Mouse (Mus musculus): Measurements from ENCODE around the gene Gm10778. TPM values are rescaled to one million over a fixed set of nuclear protein-coding genes. Genes with fewer than 3 reads are reported as not detected.
A peak's percentile ranks its signal among the peaks of the same experiment; 100 is the strongest.

Gm10778 gene
- polyA plus RNA-seq, 1 experiment from 2014 or later: 8.2 TPM

DNA sequence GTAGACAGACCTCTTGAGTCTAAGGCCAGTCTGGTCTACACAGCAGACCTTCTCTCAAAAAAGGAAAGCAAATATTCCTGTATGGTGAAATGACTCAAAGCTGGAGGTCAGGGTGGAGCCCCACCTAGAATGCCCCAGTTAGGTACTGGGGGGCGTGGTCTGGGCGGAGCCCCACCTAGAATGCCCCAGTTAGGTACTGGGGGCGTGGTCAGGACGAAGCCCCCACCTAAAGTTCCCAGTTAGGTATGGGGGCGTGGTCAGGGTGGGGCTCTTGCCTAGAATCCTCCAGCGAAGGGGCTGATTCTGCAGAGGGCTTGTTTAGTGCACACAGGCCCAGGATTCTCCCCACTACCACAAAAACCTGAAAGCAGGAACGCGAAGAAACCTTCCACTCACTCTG lies 25.4 kb upstream of the Gm10778 start:
- no peak for DNase-seq
- Histone ChIP-seq H3K4me3 (replicated peaks; ENCODE audit: low read depth, low read length) (no peak overlapping the region), H3K36me3 (ENCODE audit: control insufficient read depth, insufficient read depth, low read length) (peaks cover 48% of the 10 kb centered on the region), H3K27ac (replicated peaks; ENCODE audit: low read depth, low read length) (no peak overlapping the region), H3K27me3 (ENCODE audit: control insufficient read depth, insufficient read depth, low read length) (no peaks in the 10 kb centered on the region), H3K9ac (replicated peaks; ENCODE audit: low read length) (no peak overlapping the region), H3K9me3 (ENCODE audit: control insufficient read depth, low read length) (no peaks in the 10 kb centered on the region), H3K4me2 (ENCODE audit: low read length) (no peak overlapping the region), H3K4me1 (ENCODE audit: control insufficient read depth, insufficient read depth, low read length) (peaks cover 7% of the 10 kb centered on the region)
- WGBS: 61% methylated on average over 8 of the region's 8 CpGs
- ATAC-seq (ENCODE audit: low FRiP score, low TSS enrichment): no peak

DNA sequence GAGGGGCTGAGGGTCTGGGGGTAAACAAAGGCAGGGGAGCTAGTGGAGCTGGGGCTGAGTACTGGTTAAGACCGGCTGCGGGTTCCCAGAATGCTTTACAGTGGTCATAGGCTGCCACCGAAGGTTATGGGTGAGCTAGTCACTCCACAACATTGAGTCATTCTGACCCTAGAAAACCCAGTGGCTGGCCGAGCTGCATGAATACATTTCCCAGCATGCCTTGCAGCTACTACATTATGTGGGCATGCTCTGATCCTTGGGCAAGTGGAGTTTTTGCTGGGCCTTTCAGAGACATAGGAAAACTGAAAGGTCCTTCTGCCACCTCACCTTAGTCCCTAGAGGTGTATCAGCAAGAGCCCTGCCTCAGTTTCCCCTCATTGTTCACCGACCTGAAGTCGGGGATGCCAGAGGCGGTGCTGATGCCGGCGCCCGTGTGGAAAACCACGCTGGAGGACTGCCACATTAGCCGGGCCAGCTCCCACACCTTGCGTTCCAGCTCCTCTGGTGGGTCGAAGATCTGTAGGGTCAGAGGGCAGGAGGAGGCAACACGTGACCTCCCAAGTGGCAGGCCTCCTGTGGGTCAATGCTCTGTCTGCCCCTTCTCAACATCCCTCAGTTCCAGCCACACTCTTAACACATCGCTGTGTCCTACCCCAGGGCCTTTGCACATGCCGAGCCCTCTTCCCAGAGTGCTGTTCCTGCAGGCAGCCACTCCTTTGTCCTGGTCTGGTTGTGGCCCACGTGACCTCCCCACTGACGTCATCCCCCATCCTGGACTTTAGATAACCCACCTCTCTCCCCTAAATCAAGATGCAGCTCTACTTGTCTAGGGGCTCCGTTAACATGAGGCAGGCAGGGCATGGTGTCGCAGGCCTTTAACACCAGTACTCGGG lies 22.5 kb upstream of the Gm10778 start:
- Histone ChIP-seq H3K9ac (replicated peaks; ENCODE audit: low read length) (peak overlapping the region; percentile 69; the same call in 1 of the 2 replicates), H3K4me1 (ENCODE audit: control insufficient read depth, insufficient read depth, low read length) (peaks cover 7% of the 10 kb centered on the region), H3K27me3 (ENCODE audit: control insufficient read depth, insufficient read depth, low read length) (no peaks in the 10 kb centered on the region), H3K4me2 (ENCODE audit: low read length) (peak overlapping the region; percentile 82), H3K27ac (replicated peaks; ENCODE audit: low read depth, low read length) (peak overlapping the region; percentile 86), H3K36me3 (ENCODE audit: control insufficient read depth, insufficient read depth, low read length) (peaks cover 44% of the 10 kb centered on the region), H3K9me3 (ENCODE audit: control insufficient read depth, low read length) (no peaks in the 10 kb centered on the region), H3K4me3 (replicated peaks; ENCODE audit: low read depth, low read length) (peak overlapping the region; percentile 64)
- DNase-seq: no peak
- 89% methylated on average over 22 of the region's 22 CpGs for WGBS
- ATAC-seq (ENCODE audit: low FRiP score, low TSS enrichment): no peak

DNA sequence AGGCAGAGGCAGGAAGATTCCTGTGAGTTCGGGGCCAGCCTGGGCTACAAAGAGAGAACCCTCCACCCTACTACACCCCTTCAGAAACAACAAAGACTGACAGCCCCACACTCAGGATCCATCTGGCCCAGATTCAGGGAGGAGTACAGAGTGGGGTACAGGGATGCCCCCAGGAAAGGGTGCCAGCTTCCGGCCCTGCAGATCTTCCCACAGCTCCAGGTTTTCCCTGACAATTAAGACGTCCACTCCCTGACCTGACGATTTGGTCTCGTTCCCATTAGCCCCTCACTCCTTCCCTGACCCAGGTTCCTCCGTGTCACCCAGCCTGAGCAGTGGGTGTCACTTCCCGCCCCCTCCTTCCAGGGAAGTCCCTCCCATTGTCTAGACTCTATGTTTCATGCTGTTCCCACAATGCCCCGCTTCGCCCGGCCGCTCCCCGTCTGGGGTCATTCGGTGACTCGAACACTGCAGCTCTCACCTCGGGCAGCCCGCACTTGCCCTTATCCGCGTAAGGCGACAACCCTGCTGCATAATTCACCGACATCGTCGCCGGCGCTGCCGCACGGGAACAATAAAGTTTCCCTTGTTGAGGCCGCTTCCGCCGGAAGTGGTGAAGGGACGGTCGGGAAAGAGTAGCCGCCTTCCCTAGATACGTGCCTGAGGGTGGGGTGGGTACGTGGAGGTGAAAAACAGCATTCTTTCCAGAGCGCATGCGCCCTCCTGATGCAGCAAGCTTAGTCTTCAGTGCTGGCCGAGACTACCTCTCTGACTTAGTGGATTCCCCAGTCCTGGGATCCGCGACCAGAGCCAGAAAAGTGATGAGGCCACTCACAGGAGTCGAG lies 21.6 kb upstream of the Gm10778 start, which contains the start of gene Sirt6:
Sirt6 (minus strand) TSS at position 804 of the 842 bp plus-strand sequence.
- Histone ChIP-seq H3K27me3 (ENCODE audit: control insufficient read depth, insufficient read depth, low read length) (no peaks in the 10 kb centered on the region), H3K27ac (replicated peaks; ENCODE audit: low read depth, low read length) (peak within 1 kb of the TSS; percentile 86), H3K4me3 (replicated peaks; ENCODE audit: low read depth, low read length) (peak within 1 kb of the TSS; percentile 64), H3K36me3 (ENCODE audit: control insufficient read depth, insufficient read depth, low read length) (peaks cover 37% of the 10 kb centered on the region), H3K4me2 (ENCODE audit: low read length) (peak within 1 kb of the TSS; percentile 82), H3K9ac (replicated peaks; ENCODE audit: low read length) (peak within 1 kb of the TSS; percentile 69), H3K9me3 (ENCODE audit: control insufficient read depth, low read length) (no peaks in the 10 kb centered on the region), H3K4me1 (ENCODE audit: control insufficient read depth, insufficient read depth, low read length) (peaks cover 7% of the 10 kb centered on the region)
- DNase-seq (peak; percentile 98), ATAC-seq (ENCODE audit: low FRiP score, low TSS enrichment) (peak; percentile 89)
- WGBS: 6% methylated on average over 40 of the region's 40 CpGs

DNA sequence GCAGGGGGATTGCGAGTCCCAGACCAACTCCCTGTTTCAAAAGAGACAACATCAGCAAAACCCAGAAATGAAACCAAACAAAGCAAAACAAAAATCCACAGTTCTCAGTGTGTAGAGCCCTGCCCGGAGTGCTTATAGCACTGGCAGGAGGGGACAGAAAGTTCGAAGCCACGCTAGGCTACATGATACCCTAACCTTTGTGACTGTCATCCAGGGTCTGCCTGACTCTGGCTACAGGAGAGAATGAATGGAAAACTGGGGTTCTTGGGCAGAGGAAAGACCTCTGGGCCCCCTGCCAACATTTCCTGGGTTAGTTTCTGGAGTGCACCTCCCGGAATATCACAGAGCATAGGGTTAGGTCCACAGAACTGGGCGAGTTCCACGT lies 21.0 kb upstream of the Gm10778 start:
- Histone ChIP-seq H3K4me1 (ENCODE audit: control insufficient read depth, insufficient read depth, low read length) (peaks cover 7% of the 10 kb centered on the region), H3K9ac (replicated peaks; ENCODE audit: low read length) (peak overlapping the region; percentile 69), H3K9me3 (ENCODE audit: control insufficient read depth, low read length) (no peaks in the 10 kb centered on the region), H3K4me3 (replicated peaks; ENCODE audit: low read depth, low read length) (peak overlapping the region; percentile 64), H3K4me2 (ENCODE audit: low read length) (peak overlapping the region; percentile 82), H3K27ac (replicated peaks; ENCODE audit: low read depth, low read length) (peak overlapping the region; percentile 86), H3K36me3 (ENCODE audit: control insufficient read depth, insufficient read depth, low read length) (peaks cover 31% of the 10 kb centered on the region), H3K27me3 (ENCODE audit: control insufficient read depth, insufficient read depth, low read length) (no peaks in the 10 kb centered on the region)
- WGBS: 59% methylated on average over 7 of the region's 7 CpGs
- DNase-seq: no peak
- ATAC-seq (ENCODE audit: low FRiP score, low TSS enrichment): peak; percentile 44; the same call in 1 of the 2 replicates

DNA sequence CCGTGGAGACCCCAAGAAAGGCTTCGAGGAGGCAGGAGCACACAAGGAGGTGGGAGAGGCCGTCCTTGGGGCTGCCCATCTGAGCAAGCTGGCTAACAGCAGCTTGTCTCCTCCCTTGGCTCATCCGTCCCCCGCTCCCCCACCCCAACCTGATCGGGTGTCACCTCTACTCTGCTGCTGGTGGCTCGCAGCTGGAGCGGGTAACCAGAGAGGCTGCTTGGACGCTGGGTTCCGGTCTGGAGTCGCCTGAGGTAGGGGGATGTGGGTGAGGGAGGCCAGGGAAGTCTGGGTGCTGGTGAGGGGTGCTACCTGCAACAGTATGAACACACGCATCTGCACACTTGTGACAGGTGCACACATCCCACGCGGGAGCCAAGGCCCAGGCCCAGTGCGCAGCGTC lies 20.5 kb upstream of the Gm10778 start, which contains the start of gene Ankrd24:
Ankrd24 (plus strand) TSS at position 151 of the 400 bp plus-strand sequence.
- peaks cover 10% of the 10 kb centered on the region for H3K4me1 ChIP-seq (ENCODE audit: control insufficient read depth, insufficient read depth, low read length)
- no peaks in the 10 kb centered on the region for H3K9me3 ChIP-seq (ENCODE audit: control insufficient read depth, low read length)
- peak within 1 kb of the TSS; percentile 69 for H3K9ac ChIP-seq (replicated peaks; ENCODE audit: low read length)
- H3K27me3 ChIP-seq (ENCODE audit: control insufficient read depth, insufficient read depth, low read length): no peaks in the 10 kb centered on the region
- H3K27ac ChIP-seq (replicated peaks; ENCODE audit: low read depth, low read length): peak within 1 kb of the TSS; percentile 86
- ATAC-seq (ENCODE audit: low FRiP score, low TSS enrichment) (no peak), DNase-seq (no peak)
- 89% methylated on average over 16 of the region's 16 CpGs for WGBS
- H3K4me3 ChIP-seq (replicated peaks; ENCODE audit: low read depth, low read length): peak within 1 kb of the TSS; percentile 64
- peak within 1 kb of the TSS; percentile 82 for H3K4me2 ChIP-seq (ENCODE audit: low read length)
- H3K36me3 ChIP-seq (ENCODE audit: control insufficient read depth, insufficient read depth, low read length): peaks cover 26% of the 10 kb centered on the region

DNA sequence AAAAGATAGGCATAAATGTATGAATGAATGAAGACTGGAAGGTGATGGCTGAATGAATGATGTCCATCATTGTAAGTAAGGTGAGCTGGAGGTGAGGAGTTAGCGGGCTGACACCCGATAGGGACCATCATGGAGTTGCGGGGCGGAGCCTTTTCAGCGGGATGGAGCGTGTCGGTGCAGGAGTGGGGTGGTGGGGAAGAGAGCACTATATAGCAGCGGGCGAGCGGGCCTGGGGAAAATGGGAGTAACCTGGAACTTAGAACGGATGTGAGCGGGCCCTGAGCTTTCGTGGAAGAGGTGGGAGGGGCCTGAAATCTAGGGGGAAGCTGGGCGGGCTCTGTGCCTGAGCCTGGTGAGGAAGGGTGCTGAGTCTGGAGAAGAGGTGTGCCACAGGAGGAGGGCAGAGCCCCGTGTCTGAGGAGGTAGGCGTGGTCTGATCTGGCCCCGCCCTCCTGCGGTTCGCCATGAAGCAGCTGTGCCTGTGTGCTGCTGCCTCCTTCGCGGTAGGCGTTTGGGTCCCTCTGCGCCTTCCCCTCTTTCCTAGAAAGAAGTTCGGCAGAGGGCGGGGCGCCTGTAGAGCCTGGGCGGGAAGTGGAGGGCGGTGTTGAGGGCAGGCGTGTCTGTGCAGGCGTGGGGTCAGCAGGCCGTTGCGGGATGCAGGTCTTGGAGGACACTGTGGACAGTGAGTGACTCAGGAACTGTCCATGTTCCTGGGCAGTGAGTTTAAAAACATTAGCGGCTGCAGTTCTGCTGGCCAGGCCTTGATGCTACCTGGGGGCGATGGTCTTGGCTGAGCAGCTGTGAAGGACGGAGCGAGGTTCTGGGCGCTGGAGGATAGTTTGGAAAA lies 15.4 kb upstream of the Gm10778 start:
- WGBS: 4% methylated on average over 37 of the region's 37 CpGs
- ATAC-seq (ENCODE audit: low FRiP score, low TSS enrichment) (peak; percentile 80), DNase-seq (peak; percentile 84)
- Histone ChIP-seq H3K36me3 (ENCODE audit: control insufficient read depth, insufficient read depth, low read length) (no peaks in the 10 kb centered on the region), H3K27me3 (ENCODE audit: control insufficient read depth, insufficient read depth, low read length) (no peaks in the 10 kb centered on the region), H3K4me1 (ENCODE audit: control insufficient read depth, insufficient read depth, low read length) (0 out of 2 replicates have a peak, but pooled peaks cover 9% of the 10 kb centered on the region), H3K9ac (replicated peaks; ENCODE audit: low read length) (peak overlapping the region; percentile 56), H3K4me2 (ENCODE audit: low read length) (peak overlapping the region; percentile 72), H3K27ac (replicated peaks; ENCODE audit: low read depth, low read length) (0 out of 2 replicates have a peak overlapping the region, but pooled peaks have one; percentile 41), H3K4me3 (replicated peaks; ENCODE audit: low read depth, low read length) (peak overlapping the region; percentile 41), H3K9me3 (ENCODE audit: control insufficient read depth, low read length) (no peaks in the 10 kb centered on the region)

DNA sequence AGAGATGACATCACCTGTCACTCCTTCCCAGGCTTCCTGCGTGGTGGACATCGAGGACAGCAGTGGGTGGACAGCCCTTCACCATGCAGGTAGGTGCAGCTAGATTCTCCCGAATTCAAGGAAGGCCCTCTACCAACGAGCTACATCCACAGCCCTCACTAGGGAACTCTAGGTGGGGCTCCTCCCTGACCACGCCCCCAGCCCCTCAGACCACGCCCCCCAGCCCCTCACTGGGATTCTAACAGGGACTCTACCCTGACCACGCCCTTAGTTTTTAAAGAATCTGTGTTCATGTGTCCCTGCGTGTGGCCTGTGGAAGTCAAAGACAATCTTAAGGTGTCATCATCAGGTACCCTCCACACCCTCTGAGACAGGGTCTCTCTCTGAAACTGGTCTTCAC lies 12.5 kb upstream of the Gm10778 start:
- Histone ChIP-seq H3K4me3 (replicated peaks; ENCODE audit: low read depth, low read length) (no peak overlapping the region), H3K4me2 (ENCODE audit: low read length) (no peak overlapping the region), H3K27me3 (ENCODE audit: control insufficient read depth, insufficient read depth, low read length) (no peaks in the 10 kb centered on the region), H3K9ac (replicated peaks; ENCODE audit: low read length) (no peak overlapping the region), H3K9me3 (ENCODE audit: control insufficient read depth, low read length) (no peaks in the 10 kb centered on the region), H3K36me3 (ENCODE audit: control insufficient read depth, insufficient read depth, low read length) (no peaks in the 10 kb centered on the region), H3K4me1 (ENCODE audit: control insufficient read depth, insufficient read depth, low read length) (0 out of 2 replicates have a peak, but pooled peaks cover 13% of the 10 kb centered on the region), H3K27ac (replicated peaks; ENCODE audit: low read depth, low read length) (no peak overlapping the region)
- ATAC-seq (ENCODE audit: low FRiP score, low TSS enrichment) (no peak), DNase-seq (no peak)
- WGBS: 19% methylated on average over 8 of the region's 8 CpGs

DNA sequence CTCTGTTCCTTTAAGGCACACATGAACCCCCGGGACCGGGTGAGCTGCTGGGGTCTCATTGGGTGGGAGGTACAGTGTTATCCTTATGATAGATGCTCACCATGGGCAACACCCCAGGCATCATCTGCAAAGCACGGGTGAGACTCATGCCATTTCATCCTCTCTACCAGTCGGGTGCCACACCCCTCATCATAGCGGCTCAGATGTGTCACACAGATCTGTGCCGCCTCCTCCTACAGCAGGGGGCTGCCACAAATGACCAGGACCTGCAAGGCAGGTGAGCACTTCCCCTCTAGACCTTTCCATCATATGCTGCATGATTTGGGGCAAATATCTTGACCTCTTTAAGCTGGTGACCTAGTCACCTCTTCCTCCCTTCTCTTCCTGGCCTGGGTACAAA lies 10.8 kb upstream of the Gm10778 start:
- Histone ChIP-seq H3K9me3 (ENCODE audit: control insufficient read depth, low read length) (no peaks in the 10 kb centered on the region), H3K36me3 (ENCODE audit: control insufficient read depth, insufficient read depth, low read length) (no peaks in the 10 kb centered on the region), H3K4me3 (replicated peaks; ENCODE audit: low read depth, low read length) (no peak overlapping the region), H3K9ac (replicated peaks; ENCODE audit: low read length) (no peak overlapping the region), H3K4me2 (ENCODE audit: low read length) (no peak overlapping the region), H3K4me1 (ENCODE audit: control insufficient read depth, insufficient read depth, low read length) (peaks cover 30% of the 10 kb centered on the region), H3K27ac (replicated peaks; ENCODE audit: low read depth, low read length) (no peak overlapping the region), H3K27me3 (ENCODE audit: control insufficient read depth, insufficient read depth, low read length) (no peaks in the 10 kb centered on the region)
- ATAC-seq (ENCODE audit: low FRiP score, low TSS enrichment) (no peak), DNase-seq (no peak)
- WGBS: 81% methylated on average over 6 of the region's 6 CpGs
